Mouse (Mus musculus): ENCODE results near the gene Scaf4. TPM values are rescaled to one million over a fixed set of nuclear protein-coding genes. Genes with fewer than 3 reads are reported as not detected.
A peak's percentile ranks its signal among the peaks of the same experiment; 100 is the strongest.
"Not testable (repeated sequence)": the region's sequence is repeated elsewhere in the genome, so short reads cannot be mapped to it uniquely, and the experiment has no call there.

Scaf4 gene
- total RNA-seq, 2 experiments from 2014 or later = 38.2 to 42.2 TPM

GRCm38 (mm10) chr16:90242426-90243304 is 41.6 kb downstream of the Scaf4 start:
- no peak for DNase-seq (ENCODE audit: low spot score in 2 of 2)

DNA sequence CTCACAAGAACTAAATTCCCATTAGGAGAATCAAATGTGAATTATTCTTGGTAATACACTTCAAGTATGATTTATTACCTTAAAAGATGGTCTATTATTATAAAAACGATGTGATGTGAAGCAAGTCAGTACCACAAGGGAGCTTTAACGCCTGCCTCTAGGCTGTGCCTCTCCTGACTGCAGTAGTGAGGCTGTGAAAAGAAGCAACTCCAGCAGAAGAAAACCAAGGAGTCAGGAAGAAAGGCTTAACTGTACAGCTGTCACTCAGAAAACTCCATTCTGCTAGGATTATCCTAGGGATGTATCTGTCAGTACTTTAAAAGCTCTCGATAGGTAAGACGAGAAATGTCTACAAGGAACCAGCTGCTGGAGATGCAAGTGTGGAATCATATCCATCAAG is 42.4 kb downstream of the Scaf4 start:
- no peak for DNase-seq (ENCODE audit: low spot score in 2 of 2)

GRCm38 (mm10) chr16:90239128-90239746 is 45.1 kb downstream of the Scaf4 start:
- DNase-seq (ENCODE audit: low spot score in 2 of 2) = no peak

GRCm38 (mm10) chr16:90235188-90235587 is 49.1 kb downstream of the Scaf4 start:
- no peak for DNase-seq (ENCODE audit: low spot score in 2 of 2)

DNA sequence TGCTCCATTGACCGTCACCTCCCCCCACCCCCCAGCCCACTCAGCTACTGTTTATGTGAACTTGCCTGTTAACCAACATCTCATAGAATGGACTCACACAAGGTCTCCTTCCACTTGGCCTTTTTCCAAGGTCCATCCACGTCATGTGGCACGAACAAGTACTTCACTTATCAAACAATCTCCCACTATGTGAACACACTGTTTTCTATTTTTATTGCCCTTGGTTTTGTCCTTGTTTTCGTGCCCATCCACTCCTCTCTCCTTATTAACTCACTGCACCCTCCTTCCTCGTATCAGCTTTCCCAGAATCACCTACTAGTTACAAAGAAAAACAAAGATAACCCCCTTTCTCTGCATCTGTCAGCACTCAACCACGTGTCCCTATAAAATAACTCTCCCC is 49.7 kb downstream of the Scaf4 start:
- DNase-seq (ENCODE audit: low spot score in 2 of 2) = no peak

DNA sequence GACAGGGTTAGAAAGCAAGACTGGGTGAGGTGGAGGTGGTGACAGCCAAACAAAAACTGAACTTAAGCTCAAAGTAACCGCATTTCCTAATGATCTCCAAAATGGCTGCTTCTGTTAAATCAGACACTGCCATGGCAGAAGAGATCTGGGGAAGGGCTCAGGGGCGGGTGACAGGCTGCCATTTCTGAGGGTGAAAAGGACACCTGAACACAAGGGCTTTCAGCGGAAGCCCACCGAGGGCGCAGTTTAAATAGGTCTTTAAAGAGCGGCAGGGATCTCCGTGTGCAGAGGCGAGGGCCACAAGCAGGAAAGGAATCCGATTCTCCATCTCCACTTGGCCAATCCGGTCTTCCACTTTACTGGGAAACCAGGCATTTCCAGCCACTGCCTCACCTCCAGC is 50.6 kb downstream of the Scaf4 start:
- DNase-seq (ENCODE audit: low spot score in 2 of 2) = no peak

DNA sequence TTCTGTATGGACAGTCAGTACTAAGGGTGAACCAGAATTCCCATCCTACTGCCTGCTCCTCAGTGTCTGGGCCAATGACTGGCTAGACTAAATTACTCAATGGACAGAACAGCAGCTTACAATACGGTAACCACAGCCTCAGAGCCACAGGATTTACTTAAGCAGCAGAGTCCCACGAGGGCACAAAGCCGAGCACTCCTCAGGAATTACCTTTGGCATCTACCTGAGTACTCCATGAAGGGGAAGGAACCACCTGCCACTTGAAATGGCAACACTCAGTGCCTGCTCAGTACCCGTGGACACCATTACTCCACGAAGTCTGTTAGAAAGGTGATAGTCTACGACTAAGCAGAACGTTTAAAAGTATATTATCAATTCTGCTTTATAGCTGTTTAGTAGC is 53.0 kb downstream of the Scaf4 start:
- DNase-seq (ENCODE audit: low spot score in 2 of 2) = no peak

- DNase-seq (ENCODE audit: low spot score in 2 of 2) = no peak
These were observed 54.4 kb downstream of the Scaf4 start for GRCm38 (mm10) chr16:90229897-90230296.

- no peak for DNase-seq (ENCODE audit: low spot score in 2 of 2)
These were observed 62.7 kb downstream of the Scaf4 start for GRCm38 (mm10) chr16:90221441-90222070.

DNA sequence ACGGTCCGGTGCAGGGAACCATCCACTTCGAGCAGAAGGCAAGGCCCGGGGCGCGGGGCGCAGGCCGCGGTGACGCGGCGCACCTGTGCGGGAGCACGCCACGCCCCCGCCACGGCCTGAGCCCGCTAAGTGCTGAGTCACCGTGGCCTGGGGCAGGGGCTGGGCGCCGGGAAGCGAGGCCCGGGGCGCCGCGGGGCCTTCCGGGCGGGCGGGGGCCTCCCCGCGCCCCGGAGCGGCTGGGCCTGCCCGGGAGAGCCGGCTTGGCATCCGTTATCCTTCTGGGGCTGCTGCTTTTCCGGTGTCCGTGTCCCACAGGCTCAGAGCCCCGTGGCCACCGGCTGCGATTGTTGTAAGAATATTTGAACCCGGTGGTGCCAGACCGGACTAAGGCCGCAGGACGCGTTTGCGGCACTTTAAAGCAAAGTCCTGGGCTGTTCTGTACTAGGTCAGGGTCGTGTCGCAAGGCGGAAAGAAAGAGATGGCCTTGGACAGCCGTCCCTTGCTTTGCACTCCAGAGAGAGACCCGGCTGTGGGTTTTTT is 63.3 kb downstream of the Scaf4 start:
- peak in 1 of 2 experiments; percentile 31 for DNase-seq (ENCODE audit: low spot score in 2 of 2)

DNA sequence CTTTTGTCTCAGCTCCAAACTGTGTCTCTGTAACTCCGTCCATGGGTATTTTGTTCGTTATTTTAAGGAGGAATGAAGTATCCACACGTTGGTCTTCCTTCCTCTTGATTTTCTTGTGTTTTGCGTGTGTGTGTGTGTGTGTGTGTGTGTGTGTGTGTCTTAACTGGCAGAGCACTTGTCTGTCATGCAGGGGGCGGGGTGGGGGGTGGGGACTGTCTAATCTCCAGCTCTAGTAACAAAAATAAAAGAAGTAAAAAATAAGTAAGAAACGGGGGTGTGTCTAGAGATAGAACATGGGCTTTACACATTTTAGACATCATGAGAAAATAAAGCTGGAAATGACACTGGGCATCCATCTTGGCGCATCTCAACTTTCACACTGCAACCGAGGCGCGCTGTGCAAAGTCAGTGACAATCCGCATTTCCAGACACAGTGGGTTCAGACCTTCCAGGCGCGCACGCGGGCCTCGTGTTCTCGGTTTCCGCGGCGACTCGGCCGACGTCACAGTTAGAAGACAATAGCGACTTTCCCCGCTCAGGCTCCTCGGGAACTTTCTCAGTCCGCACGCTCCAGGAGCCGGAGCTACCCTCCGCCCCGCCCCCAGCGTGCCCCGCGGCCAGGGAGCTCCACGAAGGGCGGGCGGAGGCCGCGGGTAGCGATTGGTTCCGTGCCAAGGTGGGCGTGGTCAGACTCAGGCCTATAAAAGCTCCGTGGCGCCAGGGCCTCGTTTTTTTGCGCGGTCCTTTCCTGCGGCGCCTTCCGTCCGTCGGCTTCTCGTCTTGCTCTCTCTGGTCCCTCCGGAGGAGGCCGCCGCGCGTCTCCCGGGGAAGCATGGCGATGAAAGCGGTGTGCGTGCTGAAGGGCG is 64.0 kb downstream of the Scaf4 start, which contains the start of gene Sod1:
Sod1 (plus strand) TSS at position 729 of the 866 bp plus-strand sequence.
- DNase-seq (ENCODE audit: low spot score in 2 of 2) = peak; percentile 90 to 91

DNA sequence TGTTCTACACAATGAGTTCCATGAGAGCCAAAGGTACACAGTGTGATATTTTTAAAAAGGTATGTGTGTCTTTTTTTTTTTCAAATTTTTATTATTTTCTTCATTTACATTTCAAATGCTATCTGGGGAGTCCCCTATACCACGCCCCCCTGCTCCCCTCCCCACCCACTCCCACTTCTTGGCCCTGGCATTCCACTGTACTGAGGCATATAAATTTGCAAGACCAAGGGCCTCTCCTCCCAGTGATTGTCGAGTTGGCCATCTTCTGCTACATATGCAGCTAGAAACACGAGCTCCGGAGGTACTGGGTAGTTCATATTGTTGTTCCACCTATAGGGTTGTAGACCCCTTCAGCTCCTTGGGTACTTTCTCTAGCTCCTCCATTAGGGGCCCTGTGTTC is 64.9 kb downstream of the Scaf4 start:
- DNase-seq (ENCODE audit: low spot score in 2 of 2) = not testable (repeated sequence)

DNA sequence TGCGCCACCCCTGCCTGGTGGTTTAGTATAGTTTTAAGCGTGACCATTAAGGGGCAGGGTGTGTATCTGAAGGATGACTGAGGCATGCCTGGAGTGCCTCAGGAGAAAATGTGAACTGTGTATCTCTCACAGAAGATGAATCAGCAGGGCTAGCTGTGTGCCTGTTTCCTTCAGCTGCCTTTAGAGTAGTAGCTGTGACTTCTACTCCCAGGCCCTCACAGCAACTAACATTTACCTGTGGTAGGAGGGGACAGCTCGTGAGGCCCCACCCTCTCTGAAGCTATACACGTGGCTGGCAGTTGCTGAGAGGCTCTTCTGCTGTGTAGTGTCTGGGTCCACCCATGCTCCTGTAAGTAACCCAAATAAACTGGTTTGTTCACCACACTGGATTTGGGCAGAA is 66.4 kb downstream of the Scaf4 start:
- DNase-seq (ENCODE audit: low spot score in 2 of 2) = no peak

GRCm38 (mm10) chr16:90217356-90217755 is 66.9 kb downstream of the Scaf4 start:
- no peak for DNase-seq (ENCODE audit: low spot score in 2 of 2)

GRCm38 (mm10) chr16:90216414-90216813 is 67.9 kb downstream of the Scaf4 start:
- DNase-seq (ENCODE audit: low spot score in 2 of 2) = no peak

DNA sequence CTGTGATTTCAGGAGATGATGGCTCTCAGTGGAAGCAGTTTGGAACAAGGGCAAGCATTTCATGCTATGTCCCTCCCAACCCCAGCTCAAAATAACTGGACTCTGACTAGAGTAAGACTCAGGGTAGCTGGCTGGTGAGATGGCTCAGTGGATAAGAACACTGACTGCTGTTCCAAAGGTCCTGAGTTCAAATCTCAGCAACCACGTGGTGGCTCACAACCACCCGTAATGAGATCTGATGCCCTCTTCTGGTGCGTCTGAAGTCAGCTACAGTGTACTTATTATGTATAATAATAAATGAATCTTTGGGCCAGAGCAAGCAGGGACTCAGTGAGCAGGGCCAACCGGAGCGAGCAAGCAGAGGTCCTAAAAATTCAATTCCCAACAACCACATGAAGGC is 68.4 kb downstream of the Scaf4 start:
- not testable (repeated sequence) for DNase-seq (ENCODE audit: low spot score in 2 of 2)

DNA sequence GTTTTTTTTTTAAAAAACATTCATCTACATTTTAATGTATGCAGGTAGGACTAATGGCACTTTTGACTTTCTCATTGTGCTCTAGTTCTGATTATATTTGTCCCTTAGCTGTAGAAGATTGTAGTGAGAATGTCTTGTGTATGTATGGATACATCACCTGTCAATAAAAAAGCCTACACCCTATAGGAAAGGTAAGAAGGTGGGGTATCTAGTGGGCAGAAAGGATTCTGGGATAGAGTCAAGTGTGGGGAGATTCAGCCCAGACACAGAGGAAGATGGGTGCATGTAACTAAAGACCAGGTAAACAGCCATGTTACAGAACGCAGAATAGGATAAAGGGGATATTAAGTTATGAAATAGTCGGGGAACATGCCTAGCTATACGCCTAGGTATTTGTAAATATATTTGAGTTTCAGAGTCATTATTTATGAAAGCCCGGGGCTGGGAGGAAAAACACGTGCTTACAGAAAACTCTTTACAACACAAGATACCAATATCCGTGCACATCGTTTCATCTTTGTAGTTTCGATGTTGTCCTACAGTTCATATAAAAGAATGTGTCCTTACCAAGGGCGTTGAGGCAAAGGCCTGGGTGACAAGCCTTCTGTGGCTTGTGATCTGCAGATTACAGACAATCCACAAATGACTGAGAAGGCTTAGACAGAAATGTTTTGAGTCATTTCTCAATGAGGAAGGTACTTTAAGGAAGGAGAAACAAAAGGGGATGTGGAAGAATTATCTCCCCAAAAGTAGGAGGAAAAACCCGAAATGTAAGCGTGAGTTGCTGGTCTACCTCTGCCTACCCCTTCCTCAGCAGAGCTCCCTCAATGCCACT is 69.4 kb downstream of the Scaf4 start:
- no peak for DNase-seq (ENCODE audit: low spot score in 2 of 2)

- no peak for DNase-seq (ENCODE audit: low spot score in 2 of 2)
These were observed 70.6 kb downstream of the Scaf4 start for GRCm38 (mm10) chr16:90213477-90214339.

- DNase-seq (ENCODE audit: low spot score in 2 of 2) = no peak
These were observed 72.5 kb downstream of the Scaf4 start for GRCm38 (mm10) chr16:90211767-90212166.
